Mouse (Mus musculus) ovary, postnatal 36 days (tissue): Measurements from ENCODE around the gene Cap2.

Source experiments
- DNase-seq: peaks from one replicate; pipeline ENCODE4 v3.0.0; 2022; ENCODE audit warnings: low spot score, mixed read lengths

Gene Cap2

DNA sequence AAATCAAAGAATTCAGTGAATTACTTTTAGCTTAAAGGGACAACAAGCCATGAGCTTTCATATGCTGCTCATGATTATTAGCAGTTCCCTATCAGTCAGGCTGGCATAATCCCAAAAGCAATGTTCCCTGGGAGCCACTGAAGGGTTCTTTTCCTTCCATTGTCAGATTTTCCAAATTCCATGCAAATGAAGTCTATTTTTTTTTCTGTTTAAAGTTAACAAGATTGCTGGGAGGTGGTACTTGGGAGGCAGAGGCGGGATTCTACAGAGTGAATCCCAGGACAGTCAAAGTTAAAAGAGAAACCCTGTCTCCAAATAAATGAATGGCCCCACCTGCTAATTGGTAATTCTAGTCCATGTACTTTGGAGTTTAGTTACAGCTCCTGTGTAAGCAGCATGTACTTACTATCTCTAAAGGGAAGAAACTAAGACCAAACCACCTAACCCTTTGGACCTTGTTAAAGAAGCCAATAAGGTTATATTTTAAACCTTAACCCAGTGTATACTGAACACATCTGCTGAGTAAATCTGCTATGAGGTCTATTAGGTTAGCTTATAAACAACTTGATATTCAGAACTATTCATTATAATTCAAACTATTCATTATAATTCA lies 193.8 kb downstream of the Cap2 start:
- DNase-seq = no peak

DNA sequence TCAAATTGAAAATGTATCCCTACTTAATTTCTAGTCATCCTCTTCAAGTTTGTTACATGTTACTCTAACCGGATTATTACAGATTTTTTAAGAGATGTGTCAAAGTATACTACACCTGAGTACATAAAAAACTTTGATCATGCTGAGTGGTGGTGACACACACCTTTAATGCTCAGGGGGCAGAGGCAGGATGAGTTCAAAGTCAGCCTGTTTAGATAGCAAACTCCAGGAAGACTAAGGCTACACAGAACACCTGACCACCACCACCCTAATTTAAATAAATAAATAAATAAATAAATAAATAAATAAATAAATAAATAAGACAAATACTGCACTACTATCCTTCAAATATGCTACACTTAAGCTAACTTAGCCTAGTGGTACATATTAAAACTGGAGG lies 194.3 kb downstream of the Cap2 start:
- no peak for DNase-seq

DNA sequence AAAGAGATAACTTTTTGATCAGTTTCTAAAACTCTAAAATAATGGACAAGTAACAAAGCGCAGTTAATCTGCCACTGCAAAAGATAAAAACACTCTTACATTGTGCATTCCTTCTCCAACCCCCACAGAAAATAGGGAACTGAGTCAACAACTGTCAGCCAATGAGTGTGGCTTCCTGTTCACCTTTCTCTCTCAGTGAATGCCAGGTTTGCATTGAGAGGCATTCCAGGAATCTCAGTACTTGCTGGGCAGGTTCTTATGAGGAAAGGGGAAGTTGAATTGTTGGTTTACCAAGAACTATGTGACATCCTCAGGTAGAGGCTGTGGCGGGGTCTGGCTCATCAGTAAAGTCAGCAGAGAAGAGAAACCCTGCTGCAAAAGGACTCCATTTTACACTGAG lies 195.1 kb downstream of the Cap2 start:
- no peak for DNase-seq

DNA sequence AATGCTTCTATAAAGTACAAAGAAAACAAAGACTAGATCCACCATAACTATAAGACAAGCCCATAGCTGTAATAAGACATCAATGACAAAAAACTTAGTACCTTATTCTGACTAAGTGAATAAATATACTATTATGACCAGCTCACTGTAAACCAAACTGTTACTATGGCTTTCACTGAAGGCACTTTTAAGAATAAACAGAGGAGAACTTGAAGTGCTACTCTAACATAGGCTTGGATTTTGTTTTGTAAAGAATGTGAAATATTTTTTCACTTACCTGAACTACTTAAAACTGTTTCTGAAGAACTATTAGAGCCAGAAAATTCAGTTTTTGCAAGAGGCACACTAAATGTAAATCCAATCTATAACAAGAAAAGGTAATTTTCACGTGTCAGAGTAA lies 197.7 kb downstream of the Cap2 start:
- DNase-seq = no peak
